Mouse (Mus musculus): Measurements from ENCODE around the gene Aatk.
A peak's percentile ranks its signal among the peaks of the same experiment; 100 is the strongest.

Gene Aatk

GRCm38 (mm10) chr11:120046553-120047191 lies at the start of gene Aatk:
Gene Aatk (minus strand): TSS chr11:120047167.
- DNase-seq (ENCODE audit: low spot score in 2 of 2), result no peak

GRCm38 (mm10) chr11:120092817-120093591 lies 46.0 kb upstream of the Aatk start:
- DNase-seq (ENCODE audit: low spot score in 2 of 2), result no peak

GRCm38 (mm10) chr11:120090661-120091060 lies 43.7 kb upstream of the Aatk start:
- no peak for DNase-seq (ENCODE audit: low spot score in 2 of 2)

GRCm38 (mm10) chr11:120086702-120087152 lies 39.8 kb upstream of the Aatk start, which contains the start of gene Cep131:
Gene Cep131 (minus strand): TSS chr11:120086827.
- DNase-seq (ENCODE audit: low spot score in 2 of 2), result peak; percentile 95 to 98

- DNase-seq (ENCODE audit: low spot score in 2 of 2), result peak in 1 of 2 experiments; percentile 33
These were observed 39.1 kb upstream of the Aatk start for GRCm38 (mm10) chr11:120085891-120086627.

GRCm38 (mm10) chr11:120080282-120080681 lies 33.3 kb upstream of the Aatk start:
- no peak for DNase-seq (ENCODE audit: low spot score in 2 of 2)

GRCm38 (mm10) chr11:120076191-120076590 lies 29.2 kb upstream of the Aatk start:
- no peak for DNase-seq (ENCODE audit: low spot score in 2 of 2)

GRCm38 (mm10) chr11:120072986-120073647 lies 26.1 kb upstream of the Aatk start:
- DNase-seq (ENCODE audit: low spot score in 2 of 2), result no peak

- DNase-seq (ENCODE audit: low spot score in 2 of 2), result no peak
These were observed 24.9 kb upstream of the Aatk start for GRCm38 (mm10) chr11:120071731-120072320.

- DNase-seq (ENCODE audit: low spot score in 2 of 2), result no peak
These were observed 24.1 kb upstream of the Aatk start for GRCm38 (mm10) chr11:120071065-120071464.

- DNase-seq (ENCODE audit: low spot score in 2 of 2), result no peak
These were observed 23.4 kb upstream of the Aatk start for GRCm38 (mm10) chr11:120070286-120070930.

GRCm38 (mm10) chr11:120069261-120069660 lies 22.3 kb upstream of the Aatk start:
- no peak for DNase-seq (ENCODE audit: low spot score in 2 of 2)

- no peak for DNase-seq (ENCODE audit: low spot score in 2 of 2)
These were observed 20.9 kb upstream of the Aatk start for GRCm38 (mm10) chr11:120067834-120068233.

GRCm38 (mm10) chr11:120065291-120065690 lies 18.3 kb upstream of the Aatk start:
- DNase-seq (ENCODE audit: low spot score in 2 of 2), result peak in 1 of 2 experiments; percentile 47

GRCm38 (mm10) chr11:120064668-120065040 lies 17.7 kb upstream of the Aatk start:
- DNase-seq (ENCODE audit: low spot score in 2 of 2), result no peak

- no peak for DNase-seq (ENCODE audit: low spot score in 2 of 2)
These were observed 17.2 kb upstream of the Aatk start for GRCm38 (mm10) chr11:120064006-120064667.

- no peak for DNase-seq (ENCODE audit: low spot score in 2 of 2)
These were observed 16.4 kb upstream of the Aatk start for GRCm38 (mm10) chr11:120063326-120063725.

GRCm38 (mm10) chr11:120060634-120061033 lies 13.7 kb upstream of the Aatk start:
- no peak for DNase-seq (ENCODE audit: low spot score in 2 of 2)

GRCm38 (mm10) chr11:120055953-120056732 lies 9.2 kb upstream of the Aatk start:
- DNase-seq (ENCODE audit: low spot score in 2 of 2), result no peak

GRCm38 (mm10) chr11:120053846-120054245 lies 6.9 kb upstream of the Aatk start:
- no peak for DNase-seq (ENCODE audit: low spot score in 2 of 2)

All from frontal cortex, postnatal 10 days (tissue).